Mouse (Mus musculus) midbrain, embryonic 14.5 days (tissue): Measurements from ENCODE around the gene Kcnh6. TPM values are rescaled to one million over a fixed set of nuclear protein-coding genes. Genes with fewer than 3 reads are reported as not detected.

Experiments used
- ATAC-seq: fragments of 200-750 bp; cut with Nextera tagmentation; 2 replicates; pipeline ENCODE4 v1.8.0; 2017; ENCODE audit warnings: moderate number of reproducible peaks, moderate library complexity; ENCODE audit not compliant: low FRiP score, low TSS enrichment
- DNase-seq: peaks from one replicate; pipeline ENCODE4 v3.0.0-alpha.2; 2015
- H3K27ac ChIP-seq: fragments of 300-500 bp; sonication (generic); replicated peaks from 2 replicates; pipeline ENCODE4 v1.5.1; 2014; ENCODE audit warnings: mild to moderate bottlenecking, low read depth, low read length, moderate library complexity
- H3K27me3 ChIP-seq: fragments of 300-500 bp; sonication (generic); 2 replicates; pipeline ENCODE4 v1.6.1; 2014; ENCODE audit warnings: low read length, control low read depth, mixed read lengths; ENCODE audit not compliant: control insufficient read depth, insufficient read depth
- H3K36me3 ChIP-seq: fragments of 300-500 bp; sonication (generic); 2 replicates; pipeline ENCODE4 v1.6.1; 2014; ENCODE audit warnings: low read length, control low read depth; ENCODE audit not compliant: control insufficient read depth, insufficient read depth
- H3K4me1 ChIP-seq: fragments of 300-500 bp; sonication (generic); 2 replicates; pipeline ENCODE4 v1.6.1; 2014; ENCODE audit warnings: mild to moderate bottlenecking, antibody characterized with exemption, low read length, control low read depth; ENCODE audit not compliant: control insufficient read depth, insufficient read depth
- H3K4me2 ChIP-seq: fragments of 300-500 bp; sonication (generic); 2 replicates; pipeline ENCODE4 v1.6.1; 2014; ENCODE audit warnings: mild to moderate bottlenecking, low read length, moderate library complexity
- H3K4me3 ChIP-seq: fragments of 300-500 bp; sonication (generic); replicated peaks from 2 replicates; pipeline ENCODE4 v1.5.1; 2014; ENCODE audit warnings: low read depth, low read length
- H3K9ac ChIP-seq: fragments of 300-500 bp; sonication (generic); replicated peaks from 2 replicates; pipeline ENCODE4 v1.6.1; 2014; ENCODE audit warnings: mild to moderate bottlenecking, low read length, moderate library complexity
- H3K9me3 ChIP-seq: fragments of 300-500 bp; sonication (generic); 2 replicates; pipeline ENCODE4 v1.6.1; 2016; ENCODE audit warnings: low read length, control low read depth, mixed read lengths; ENCODE audit not compliant: control insufficient read depth
- WGBS: fragments of 180-500 bp; shearing (Covaris S2); extraction: QIAGEN DNeasy Blood & Tissue Kit; methylation state at CpG from one replicate; pipeline ENCODE4 v1.1.7; 2014; 5-methylcytosine and 5-hydroxymethylcytosine counted together
- polyA plus RNA-seq: library from polyadenylated mRNA; unstranded; fragments of >200 nt; fragmentation: Nextera tagmentation; extraction: Ambion mirVana; gene quantifications from 2 replicates; pipeline ENCODE4 v1.2.1, GENCODE M21; 2014

The Kcnh6 gene
- polyA plus RNA-seq, 1 experiment from 2014 or later: 1.00 TPM

DNA sequence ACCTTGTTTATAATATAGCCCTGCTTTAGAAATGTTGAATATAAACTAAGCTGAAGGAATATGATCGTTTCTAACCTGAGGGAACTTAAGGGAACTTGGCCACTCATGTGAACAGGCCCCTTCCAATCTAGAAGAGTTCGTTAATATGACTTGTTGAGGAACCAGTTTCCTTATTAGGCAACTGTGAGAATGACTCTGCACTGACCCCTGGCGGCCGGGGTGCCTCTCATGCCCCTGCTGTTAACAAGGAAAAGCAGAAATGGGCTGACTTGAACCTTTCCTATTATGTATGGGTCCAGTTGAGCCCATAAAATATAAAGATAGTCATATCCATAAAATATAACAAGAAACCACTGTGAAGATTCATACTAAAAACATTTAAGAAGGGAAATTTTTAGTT is 68.4 kb downstream of the Kcnh6 start:
- WGBS: 9% methylated on average over 4 of the region's 4 CpGs
- DNase-seq (peak; percentile 82), ATAC-seq (no peak)
- Histone ChIP-seq H3K9me3 (no peaks in the 10 kb centered on the region), H3K4me1 (no peaks in the 10 kb centered on the region), H3K4me2 (no peak overlapping the region), H3K27ac (no peak overlapping the region), H3K4me3 (no peak overlapping the region), H3K36me3 (peaks cover 25% of the 10 kb centered on the region), H3K27me3 (no peaks in the 10 kb centered on the region), H3K9ac (no peak overlapping the region)

Other genes starting within 250 kb of the Kcnh6 start
- 45.7 and 52.9 TPM in 2 replicates for gene Cyb561, start 54.8 kb upstream of the Kcnh6 start, polyA plus RNA-seq
- 2.9 and 3.6 TPM in 2 replicates for gene Ace, start 40.2 kb upstream of the Kcnh6 start, polyA plus RNA-seq
- gene Ace3, start 13.4 kb upstream of the Kcnh6 start, polyA plus RNA-seq: 0.09 TPM in 1 of 2 replicates, not detected in the other
- 103 and 153 TPM in 2 replicates for gene Dcaf7, start 28.7 kb downstream of the Kcnh6 start, polyA plus RNA-seq
- gene Taco1, start 57.9 kb downstream of the Kcnh6 start, polyA plus RNA-seq: 5.6 and 6.1 TPM in 2 replicates
- 12.4 and 15.2 TPM in 2 replicates for gene Map3k3, start 76.5 kb downstream of the Kcnh6 start, polyA plus RNA-seq
- not detected in 2 replicates for gene Gm10840, start 152.7 kb downstream of the Kcnh6 start, polyA plus RNA-seq
- gene Limd2, start 152.7 kb downstream of the Kcnh6 start, polyA plus RNA-seq: 161 and 171 TPM in 2 replicates
- gene Strada, start 194.0 kb downstream of the Kcnh6 start, polyA plus RNA-seq: 30.0 and 30.5 TPM in 2 replicates
- gene Ccdc47, start 208.2 kb downstream of the Kcnh6 start, polyA plus RNA-seq: 48.7 and 87.5 TPM in 2 replicates
- 56.3 and 88.3 TPM in 2 replicates for gene Ddx42, start 208.8 kb downstream of the Kcnh6 start, polyA plus RNA-seq
- 22.0 and 30.2 TPM in 2 replicates for gene Ftsj3, start 248.0 kb downstream of the Kcnh6 start, polyA plus RNA-seq
- 265 and 286 TPM in 2 replicates for gene Psmc5, start 248.0 kb downstream of the Kcnh6 start, polyA plus RNA-seq